ENCODE assay signal across 22 mouse cellular contexts in the genomic region with DNA sequence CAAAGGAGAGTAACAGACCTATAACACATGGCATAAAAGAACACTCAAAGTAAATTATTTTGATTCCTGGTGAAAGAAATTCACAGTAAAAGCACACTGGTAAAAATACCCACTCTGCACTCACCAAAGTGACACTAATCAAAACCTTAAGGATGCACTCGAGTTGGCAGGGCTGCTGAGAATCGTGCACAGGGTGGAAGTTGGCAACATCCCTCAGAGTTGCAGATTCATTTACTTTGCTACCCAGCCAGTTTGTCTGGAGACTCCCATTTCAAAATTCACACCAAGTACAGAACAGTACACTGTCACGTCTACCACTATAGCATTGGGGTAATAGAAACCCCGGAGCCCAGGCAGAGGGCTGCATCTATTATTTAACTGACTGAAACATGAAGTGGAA.
A peak's percentile ranks its signal among the peaks of the same experiment; 100 is the strongest.
DNase-seq lines count a peak whose midpoint lies in the region; ATAC-seq lines count a peak whose summit lies in the region.
"Had no signal": no experiment of that assay in that cellular context is flagged by ENCODE, and none has a peak within 500 bp of the region (broad histone marks: within the 10 kb centered on the region; RNA-seq: fewer than 3 reads in every experiment).

No protein-coding gene starts in this region.

- no peak overlapping the region for H3K4me2 ChIP-seq in forebrain, embryonic 14.5 days (ENCODE audit: low read length)
- H3K4me2 ChIP-seq in forebrain, embryonic 12.5 days: no peak overlapping the region
- H3K4me2 ChIP-seq: heart, embryonic 11.5 days; midbrain, embryonic 15.5 days; neural tube, embryonic 12.5 days had no signal

- H3K4me3 ChIP-seq in forebrain, embryonic 14.5 days (ENCODE audit: low read depth, low read length): no peak overlapping the region
- H3K4me3 ChIP-seq in forebrain, embryonic 12.5 days (replicated peaks): no peak overlapping the region
- H3K4me3 ChIP-seq: limb, embryonic 10.5 days; midbrain, embryonic 15.5 days; neural tube, embryonic 12.5 days had no signal

- no peaks in the 10 kb centered on the region for H3K27me3 ChIP-seq in forebrain, embryonic 14.5 days (replicated peaks; ENCODE audit: control insufficient read depth, insufficient read depth, low read length)
- H3K27me3 ChIP-seq in forebrain, embryonic 12.5 days: no peaks in the 10 kb centered on the region
- H3K27me3 ChIP-seq: midbrain, embryonic 15.5 days; neural tube, embryonic 12.5 days had no signal

- H3K4me1 ChIP-seq in forebrain, embryonic 14.5 days (ENCODE audit: control insufficient read depth, insufficient read depth, low read length): 0 out of 2 replicates have a peak, but pooled peaks cover 5% of the 10 kb centered on the region
- H3K4me1 ChIP-seq in forebrain, embryonic 12.5 days: no peaks in the 10 kb centered on the region; the same call in 1 of the 2 replicates
- H3K4me1 ChIP-seq: limb, embryonic 10.5 days; neural tube, embryonic 12.5 days had no signal

- intact Hi-C loops in left cerebral cortex, postnatal 36 days (cut with DNase I): no loop called here

- H3K36me3 ChIP-seq in forebrain, embryonic 14.5 days (ENCODE audit: control insufficient read depth, insufficient read depth, low read length): no peaks in the 10 kb centered on the region
- no peaks in the 10 kb centered on the region for H3K36me3 ChIP-seq in forebrain, embryonic 12.5 days (replicated peaks)
- H3K36me3 ChIP-seq: limb, embryonic 10.5 days; midbrain, embryonic 15.5 days; neural tube, embryonic 12.5 days had no signal

- 77% methylated on average over 4 of the region's 4 CpGs for WGBS in forebrain, embryonic 14.5 days
- 83% methylated on average over 4 of the region's 4 CpGs for WGBS in forebrain, embryonic 12.5 days

- no peak overlapping the region for H3K27ac ChIP-seq in forebrain, embryonic 14.5 days (ENCODE audit: low read depth, low read length)
- no peak overlapping the region for H3K27ac ChIP-seq in forebrain, embryonic 12.5 days
- H3K27ac ChIP-seq: hindbrain, postnatal 0 days; limb, embryonic 10.5 days; midbrain, embryonic 15.5 days; neural tube, embryonic 12.5 days had no signal

- peak; percentile 17 for DNase-seq in forebrain, embryonic 14.5 days (ENCODE audit: low spot score)
- peak; percentile 51 for DNase-seq in right cerebral cortex, adult 18-20 months
- no peak for DNase-seq in right cerebral cortex, postnatal 4 days
- peak; percentile 32 to 42 for DNase-seq in left cerebral cortex, postnatal 36 days (ENCODE audit: low spot score in 2 of 2)
- peak; percentile 62 for DNase-seq in telencephalon, adult 2 months (ENCODE audit: low read depth, low spot score)
- DNase-seq in ovary, postnatal 10 days (ENCODE audit: low spot score): no peak
- DNase-seq: adrenal gland, postnatal 10 days; cerebellum, adult 9-10 months; kidney, postnatal 25 days; liver; lung, postnatal 4 days; retina, postnatal 1 day; thymus, postnatal 14 days had no signal

- ATAC-seq in forebrain, embryonic 14.5 days: no peak
- ATAC-seq in forebrain, embryonic 12.5 days (ENCODE audit: low FRiP score): no peak
- no peak for ATAC-seq in granulocyte monocyte progenitor cell, adult 5-6 weeks (replicated peaks; ENCODE audit: poor library complexity, severe bottlenecking)
- ATAC-seq: activated CD4-positive, CD25-positive, alpha-beta regulatory T cell, adult 4 months; hindbrain, postnatal 0 days; intestine, embryonic 16.5 days; midbrain, embryonic 15.5 days had no signal

- H3K9me3 ChIP-seq in forebrain, embryonic 14.5 days (replicated peaks; ENCODE audit: control insufficient read depth, low read length): no peaks in the 10 kb centered on the region
- H3K9me3 ChIP-seq in forebrain, embryonic 12.5 days: no peaks in the 10 kb centered on the region
- H3K9me3 ChIP-seq: limb, embryonic 10.5 days; midbrain, embryonic 15.5 days; neural tube, embryonic 12.5 days had no signal

- H3K9ac ChIP-seq in forebrain, embryonic 14.5 days (ENCODE audit: low read length): no peak overlapping the region
- H3K9ac ChIP-seq in forebrain, embryonic 12.5 days: no peak overlapping the region
- H3K9ac ChIP-seq: midbrain, embryonic 15.5 days; neural tube, embryonic 12.5 days had no signal

Comparison
In these comparisons a context has a peak if more than half of its experiments do, and no peak if none do; other contexts are left out.
1. DNase-seq: peak in forebrain, embryonic 14.5 days (single experiment), right cerebral cortex, adult 18-20 months (single experiment), left cerebral cortex, postnatal 36 days (2 of 2) and telencephalon, adult 2 months (single experiment); none in right cerebral cortex, postnatal 4 days (single experiment) and ovary, postnatal 10 days (single experiment).